Mouse (Mus musculus) forebrain, postnatal 0 days (tissue): ENCODE measurements around the gene Atp11b. TPM values are rescaled to one million over a fixed set of nuclear protein-coding genes. Genes with fewer than 3 reads are reported as not detected.

ENCODE experiments used
- ATAC-seq: fragments of 200-750 bp; cut with Nextera tagmentation; 2 replicates; pipeline ENCODE4 v1.8.0; 2017; ENCODE audit warnings: mild to moderate bottlenecking, moderate library complexity
- DNase-seq: peaks from one replicate; pipeline ENCODE4 v3.0.0-alpha.2; 2015
- H3K27ac ChIP-seq: fragments of 300-500 bp; sonication (generic); 2 replicates; pipeline ENCODE4 v1.5.1; 2014; ENCODE audit warnings: low read depth, mild to moderate bottlenecking, antibody characterized with exemption, low read length, moderate library complexity, mixed read lengths
- H3K27me3 ChIP-seq: fragments of 300-500 bp; sonication (generic); 2 replicates; pipeline ENCODE4 v1.6.1; 2014; ENCODE audit warnings: mild to moderate bottlenecking, low read length, mixed read lengths; ENCODE audit not compliant: insufficient read depth
- H3K36me3 ChIP-seq: fragments of 300-500 bp; sonication (generic); 2 replicates; pipeline ENCODE4 v1.6.1; 2014; ENCODE audit warnings: mild to moderate bottlenecking, moderate library complexity; ENCODE audit not compliant: insufficient read depth
- H3K4me1 ChIP-seq: fragments of 300-500 bp; sonication (generic); 2 replicates; pipeline ENCODE4 v1.6.1; 2014; ENCODE audit warnings: antibody characterized with exemption; ENCODE audit not compliant: insufficient read depth
- H3K4me2 ChIP-seq: fragments of 300-500 bp; sonication (generic); 2 replicates; pipeline ENCODE4 v1.6.1; 2014; ENCODE audit warnings: low read depth, mild to moderate bottlenecking, moderate library complexity
- H3K4me3 ChIP-seq: fragments of 300-500 bp; sonication (generic); 2 replicates; pipeline ENCODE4 v1.5.1; 2014; ENCODE audit warnings: low read depth, low read length, mixed read lengths
- H3K9ac ChIP-seq: fragments of 300-500 bp; sonication (generic); 2 replicates; pipeline ENCODE4 v1.6.1; 2014; ENCODE audit warnings: mild to moderate bottlenecking
- H3K9me3 ChIP-seq: fragments of 300-500 bp; sonication (generic); 2 replicates; pipeline ENCODE4 v1.6.1; 2016; ENCODE audit warnings: low read length
- CTCF ChIP-seq: sonication (generic); IDR thresholded peaks from 2 replicates; pipeline ENCODE4 v1.5.1; 2016; ENCODE audit warnings: antibody characterized with exemption, control low read depth, low read depth
- WGBS: fragments of 180-500 bp; shearing (Covaris S2); extraction: QIAGEN DNeasy Blood & Tissue Kit; methylation state at CpG from one replicate; pipeline ENCODE4 v1.1.7; 2014; 5-methylcytosine and 5-hydroxymethylcytosine counted together
- polyA plus RNA-seq: library from polyadenylated mRNA; unstranded; fragments of >200 nt; fragmentation: Nextera tagmentation; extraction: Ambion mirVana; gene quantifications from 2 replicates; pipeline ENCODE4 v1.2.1, GENCODE M21; 2015
- total RNA-seq: library from RNA; depleted of rRNA; stranded (reverse); fragments of >200 nt; gene quantifications from 2 replicates; pipeline ENCODE4 v1.2.3, GENCODE M21; 2014

The Atp11b gene
- total and polyA plus RNA-seq, 2 experiments from 2014 or later, result 19.4 to 56.4 TPM

DNA sequence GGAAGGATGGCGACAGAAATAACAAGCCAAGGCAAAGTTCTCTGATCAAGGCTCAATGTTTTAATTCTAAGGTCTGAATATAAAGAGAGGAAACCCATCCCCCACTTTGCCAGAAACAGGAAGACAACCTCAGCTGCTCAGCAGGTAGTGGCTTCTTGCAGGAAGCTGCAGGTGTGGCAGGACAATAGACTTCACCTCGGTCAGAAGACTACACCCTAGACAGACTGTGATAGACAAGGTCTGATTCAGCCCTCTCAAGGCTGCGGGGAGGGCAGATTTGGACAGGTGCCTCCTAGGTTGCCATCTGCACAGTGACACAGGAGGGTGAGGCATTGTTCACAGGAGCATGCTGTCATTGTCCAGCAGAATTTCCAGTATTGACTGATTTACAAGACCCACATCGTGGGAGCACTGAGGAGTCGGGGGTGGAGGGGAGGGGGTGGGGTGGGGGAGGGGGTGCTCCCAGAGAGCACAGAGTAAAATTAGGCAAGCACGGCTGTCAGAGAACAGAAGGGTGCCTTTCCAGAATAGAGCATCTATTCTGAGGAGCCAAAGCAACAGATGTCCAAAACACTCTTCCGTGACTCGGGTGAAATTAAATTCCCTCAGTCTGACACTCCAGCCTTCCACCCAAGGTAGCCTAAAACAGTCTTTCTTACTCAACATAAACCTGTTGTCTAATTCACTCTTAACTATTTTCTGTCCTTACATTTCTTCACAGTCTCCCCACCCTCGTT is 30.2 kb upstream of the Atp11b start:
- no peak overlapping the region for H3K4me3 ChIP-seq
- no peaks in the 10 kb centered on the region for H3K36me3 ChIP-seq
- DNase-seq (peak; percentile 30), ATAC-seq (peak; percentile 93)
- no peaks in the 10 kb centered on the region for H3K9me3 ChIP-seq
- no peak for TF ChIP-seq CTCF
- no peak overlapping the region for H3K9ac ChIP-seq
- 50% methylated on average over 9 of the region's 9 CpGs for WGBS
- no peaks in the 10 kb centered on the region for H3K4me1 ChIP-seq
- no peak overlapping the region for H3K4me2 ChIP-seq
- H3K27ac ChIP-seq, result no peak overlapping the region
- H3K27me3 ChIP-seq, result no peaks in the 10 kb centered on the region

DNA sequence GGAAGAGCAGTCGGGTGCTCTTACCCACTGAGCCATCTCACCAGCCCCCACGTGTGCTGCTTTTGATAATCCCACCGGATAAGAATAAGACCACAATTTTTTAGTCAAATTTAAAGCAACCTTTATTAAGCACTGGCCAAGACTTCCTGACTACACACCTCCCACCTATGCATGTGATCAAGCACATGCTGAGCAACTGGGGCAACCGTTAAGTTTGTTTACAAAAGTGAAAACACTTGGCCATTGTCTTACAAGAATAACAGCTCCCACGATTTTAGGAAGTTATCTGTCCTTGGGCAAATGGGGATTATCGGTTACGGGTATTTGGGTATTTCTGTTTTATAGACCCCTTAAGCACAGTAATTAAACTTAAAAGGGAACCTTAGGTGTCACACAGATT is 28.8 kb upstream of the Atp11b start:
- Histone ChIP-seq H3K9me3 (no peaks in the 10 kb centered on the region), H3K9ac (no peak overlapping the region), H3K4me2 (no peak overlapping the region), H3K36me3 (no peaks in the 10 kb centered on the region), H3K27me3 (no peaks in the 10 kb centered on the region), H3K4me3 (no peak overlapping the region), H3K27ac (no peak overlapping the region), H3K4me1 (no peaks in the 10 kb centered on the region)
- no peak for TF ChIP-seq CTCF
- 31% methylated on average over 7 of the region's 7 CpGs for WGBS
- DNase-seq, result no peak
- no peak for ATAC-seq

DNA sequence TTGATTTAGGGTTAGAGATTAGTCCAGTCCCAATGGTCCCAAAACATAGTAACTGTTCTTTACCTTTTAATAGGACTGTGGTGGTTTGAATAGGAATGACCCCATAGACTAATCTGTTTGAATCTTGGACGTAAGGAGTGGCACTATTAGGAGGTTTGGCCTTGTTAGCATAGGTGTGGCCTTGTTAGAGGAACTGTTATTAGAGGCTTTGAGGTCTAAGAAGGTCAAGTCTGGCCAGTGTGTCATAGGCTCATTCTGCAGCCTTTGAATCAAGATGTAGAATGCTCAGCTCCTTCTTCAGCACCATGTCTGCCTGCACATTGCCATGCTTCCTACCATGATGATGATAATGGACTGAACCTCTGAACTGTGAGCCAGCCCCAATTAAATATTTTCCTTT is 27.0 kb upstream of the Atp11b start:
- no peak for TF ChIP-seq CTCF

DNA sequence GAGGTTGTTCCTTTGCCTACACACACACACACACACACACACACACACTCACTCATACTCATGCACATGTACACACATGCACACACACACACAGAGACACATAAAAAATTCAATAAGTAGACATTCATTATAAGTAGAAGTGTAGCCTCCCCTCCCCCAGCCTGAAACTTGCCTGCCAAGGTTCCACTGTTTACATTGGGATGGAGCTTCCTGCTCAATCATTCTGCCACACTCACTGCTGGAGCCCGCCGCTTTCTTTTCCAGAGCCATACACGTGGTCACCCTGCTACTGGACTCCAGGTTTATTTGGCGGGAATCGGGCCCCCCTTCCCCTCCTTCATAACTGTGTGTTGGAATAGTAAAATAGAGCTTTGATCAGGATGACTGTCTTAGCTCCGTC is 24.4 kb upstream of the Atp11b start:
- TF ChIP-seq CTCF, result no peak
- no peaks in the 10 kb centered on the region for H3K4me1 ChIP-seq
- H3K4me3 ChIP-seq, result no peak overlapping the region
- 85% methylated on average over 6 of the region's 6 CpGs for WGBS
- no peak for DNase-seq
- no peak overlapping the region for H3K4me2 ChIP-seq
- no peak overlapping the region for H3K9ac ChIP-seq
- no peak overlapping the region for H3K27ac ChIP-seq
- H3K36me3 ChIP-seq, result no peaks in the 10 kb centered on the region
- no peaks in the 10 kb centered on the region for H3K9me3 ChIP-seq
- no peak for ATAC-seq
- no peaks in the 10 kb centered on the region for H3K27me3 ChIP-seq

More for the DNA sequence above, 27.0 kb upstream of the Atp11b start:
- ATAC-seq, result no peak
- no peak overlapping the region for H3K9ac ChIP-seq
- WGBS, result 60% methylated on average over 1 of the region's 1 CpGs
- DNase-seq, result no peak
- H3K9me3 ChIP-seq, result no peaks in the 10 kb centered on the region
- no peak overlapping the region for H3K4me3 ChIP-seq
- H3K36me3 ChIP-seq, result no peaks in the 10 kb centered on the region
- H3K27ac ChIP-seq, result no peak overlapping the region
- H3K27me3 ChIP-seq, result no peaks in the 10 kb centered on the region
- no peak overlapping the region for H3K4me2 ChIP-seq
- no peaks in the 10 kb centered on the region for H3K4me1 ChIP-seq

DNA sequence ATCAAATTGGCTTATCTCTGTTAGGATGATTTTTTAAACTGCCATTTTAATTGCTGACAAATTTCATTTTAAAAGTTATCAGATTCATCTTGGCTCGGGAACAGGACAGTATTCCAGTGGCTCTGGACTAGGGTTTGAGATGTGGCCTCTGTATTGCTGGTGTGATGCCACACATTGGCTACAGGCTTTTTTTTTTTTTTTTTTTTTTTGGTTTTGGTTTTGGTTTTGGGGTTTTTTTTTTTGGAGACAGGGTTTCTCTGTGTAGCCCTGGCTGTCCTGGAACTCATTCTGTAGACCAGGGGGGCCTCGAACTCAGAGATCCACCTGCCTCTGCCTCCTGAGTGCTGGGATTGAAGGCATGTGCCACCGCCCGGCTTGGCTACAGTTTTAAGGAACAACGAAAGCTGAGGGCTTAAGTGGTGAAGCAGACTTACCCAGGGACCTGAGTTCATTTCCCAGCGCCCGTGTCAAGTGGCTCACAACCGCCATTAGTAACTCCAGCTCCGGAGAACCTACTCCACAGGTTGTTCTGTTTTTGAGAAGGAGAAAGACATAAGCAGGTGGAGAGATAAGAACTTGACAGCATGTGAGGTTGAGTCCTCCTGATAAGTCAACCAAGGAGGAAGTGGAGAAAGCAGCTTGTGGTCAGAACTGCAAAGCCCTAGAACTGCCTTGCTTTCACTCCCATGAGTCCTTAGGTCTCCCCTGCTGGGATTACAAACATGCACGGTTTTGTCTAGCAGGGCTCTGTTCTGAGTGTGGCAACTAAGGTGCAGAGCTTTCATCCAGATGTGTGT is 21.7 kb upstream of the Atp11b start:
- WGBS, result 85% methylated on average over 10 of the region's 10 CpGs
- no peak for ATAC-seq

DNA sequence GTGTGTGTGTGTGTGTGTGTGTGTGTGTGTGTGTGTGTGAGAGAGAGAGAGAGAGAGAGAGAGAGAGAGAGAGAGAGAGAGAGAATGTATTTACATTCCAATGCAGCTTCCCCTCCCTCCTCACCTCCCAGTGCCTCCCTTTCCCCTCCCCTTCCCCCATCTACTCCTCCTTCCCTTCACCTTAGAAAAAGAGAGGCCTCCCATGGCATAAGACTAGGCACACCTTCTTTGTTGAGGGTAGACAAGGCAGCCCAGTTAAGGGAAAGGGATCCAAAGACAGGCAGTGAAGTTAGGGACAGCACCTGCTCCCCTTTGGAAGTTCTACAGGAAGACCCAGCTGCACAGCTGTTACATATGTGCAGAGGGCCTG is 21.1 kb upstream of the Atp11b start:
- no peaks in the 10 kb centered on the region for H3K27me3 ChIP-seq
- H3K36me3 ChIP-seq, result no peaks in the 10 kb centered on the region
- DNase-seq (no peak), ATAC-seq (no peak)
- no peak overlapping the region for H3K27ac ChIP-seq
- no peak overlapping the region for H3K9ac ChIP-seq
- no peaks in the 10 kb centered on the region for H3K9me3 ChIP-seq
- no peaks in the 10 kb centered on the region for H3K4me1 ChIP-seq
- H3K4me2 ChIP-seq, result no peak overlapping the region
- H3K4me3 ChIP-seq, result no peak overlapping the region
- no peak for TF ChIP-seq CTCF

More for the DNA sequence above, 21.7 kb upstream of the Atp11b start:
- Histone ChIP-seq H3K4me1 (no peaks in the 10 kb centered on the region), H3K27me3 (no peaks in the 10 kb centered on the region), H3K9me3 (no peaks in the 10 kb centered on the region), H3K36me3 (no peaks in the 10 kb centered on the region), H3K27ac (no peak overlapping the region), H3K9ac (no peak overlapping the region), H3K4me3 (no peak overlapping the region), H3K4me2 (no peak overlapping the region)
- no peak for TF ChIP-seq CTCF
- no peak for DNase-seq

DNA sequence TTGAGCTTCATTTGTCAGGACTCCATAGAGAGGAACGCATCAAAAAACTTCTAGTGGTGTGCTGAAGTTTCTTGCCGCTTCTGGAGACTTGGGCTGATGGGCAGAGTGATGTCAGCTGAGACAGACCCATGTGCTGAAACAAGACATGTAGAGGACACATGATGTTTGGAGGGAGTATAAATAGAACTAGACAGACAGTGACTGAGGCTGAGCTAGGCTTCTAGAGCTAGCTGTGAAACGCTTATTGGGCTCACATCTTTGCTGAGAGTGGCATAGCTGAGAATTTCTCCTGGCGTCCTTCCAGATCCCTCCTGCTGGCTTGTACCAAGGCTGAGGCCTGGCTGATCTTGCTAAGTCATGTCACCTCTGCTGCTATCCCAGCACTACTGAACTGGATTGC is 19.4 kb upstream of the Atp11b start:
- TF ChIP-seq CTCF, result no peak
- Histone ChIP-seq H3K27ac (no peak overlapping the region), H3K4me1 (no peaks in the 10 kb centered on the region), H3K27me3 (no peaks in the 10 kb centered on the region), H3K4me3 (no peak overlapping the region), H3K9me3 (no peaks in the 10 kb centered on the region), H3K4me2 (no peak overlapping the region), H3K36me3 (no peaks in the 10 kb centered on the region), H3K9ac (no peak overlapping the region)
- ATAC-seq, result peak; percentile 85
- WGBS, result 77% methylated on average over 4 of the region's 4 CpGs
- DNase-seq, result peak; percentile 10
